Mouse (Mus musculus) midbrain, embryonic 13.5 days (tissue): Measurements from ENCODE around the gene Sox5. TPM values are rescaled to one million over a fixed set of nuclear protein-coding genes. Genes with fewer than 3 reads are reported as not detected.

Experiments
- ATAC-seq: fragments of 200-750 bp; cut with Nextera tagmentation; 2 replicates; pipeline ENCODE4 v1.8.0; 2017; ENCODE audit warnings: mild to moderate bottlenecking, moderate TSS enrichment, moderate library complexity
- H3K27ac ChIP-seq: fragments of 300-500 bp; sonication (generic); 2 replicates; pipeline ENCODE4 v1.5.1; 2015; ENCODE audit warnings: inconsistent platforms, mild to moderate bottlenecking, moderate library complexity
- H3K27me3 ChIP-seq: fragments of 300-500 bp; sonication (generic); 2 replicates; pipeline ENCODE4 v1.6.1; 2015; ENCODE audit warnings: mild to moderate bottlenecking, inconsistent platforms
- H3K36me3 ChIP-seq: fragments of 300-500 bp; sonication (generic); 2 replicates; pipeline ENCODE4 v1.6.1; 2015; ENCODE audit warnings: mild to moderate bottlenecking, inconsistent platforms
- H3K4me1 ChIP-seq: fragments of 300-500 bp; sonication (generic); replicated peaks from 2 replicates; pipeline ENCODE4 v1.6.1; 2015; ENCODE audit warnings: inconsistent platforms
- H3K4me2 ChIP-seq: fragments of 300-500 bp; sonication (generic); replicated peaks from 2 replicates; pipeline ENCODE4 v1.6.1; 2015; ENCODE audit warnings: moderate library complexity, mild to moderate bottlenecking, inconsistent platforms
- H3K4me3 ChIP-seq: fragments of 300-500 bp; sonication (generic); replicated peaks from 2 replicates; pipeline ENCODE4 v1.5.1; 2015; ENCODE audit warnings: mild to moderate bottlenecking, inconsistent platforms
- H3K9ac ChIP-seq: fragments of 300-500 bp; sonication (generic); replicated peaks from 2 replicates; pipeline ENCODE4 v1.6.1; 2015; ENCODE audit warnings: mild to moderate bottlenecking, inconsistent platforms
- H3K9me3 ChIP-seq: fragments of 300-500 bp; sonication (generic); 2 replicates; pipeline ENCODE4 v1.6.1; 2016; ENCODE audit warnings: mild to moderate bottlenecking, inconsistent platforms
- WGBS: fragments of 180-500 bp; shearing (Covaris S2); methylation state at CpG from one replicate; pipeline ENCODE4 v1.1.7; 2015; 5-methylcytosine and 5-hydroxymethylcytosine counted together
- polyA plus RNA-seq: library from polyadenylated mRNA; unstranded; fragments of >200 nt; fragmentation: Nextera tagmentation; extraction: Ambion mirVana; gene quantifications from 2 replicates; pipeline ENCODE4 v1.2.1, GENCODE M21; 2015

The Sox5 gene
- polyA plus RNA-seq, 1 experiment from 2014 or later, result 52.0 TPM

- ATAC-seq, result no peak
- no peak overlapping the region for H3K4me2 ChIP-seq
- WGBS, result 93% methylated on average over 6 of the region's 6 CpGs
- H3K27me3 ChIP-seq, result peaks cover 14% of the 10 kb centered on the region
- H3K4me3 ChIP-seq, result no peak overlapping the region
- H3K4me1 ChIP-seq, result peaks cover 18% of the 10 kb centered on the region
- H3K9me3 ChIP-seq, result peaks cover 17% of the 10 kb centered on the region; the same call in 1 of the 2 replicates
- no peak overlapping the region for H3K27ac ChIP-seq
- H3K36me3 ChIP-seq, result peaks cover 2% of the 10 kb centered on the region; the same call in 1 of the 2 replicates
- no peak overlapping the region for H3K9ac ChIP-seq
Measured at GRCm38 (mm10) chr6:144485578-144485977, 296.2 kb downstream of the Sox5 start.

- peaks cover 31% of the 10 kb centered on the region for H3K4me1 ChIP-seq
- H3K9ac ChIP-seq, result no peak overlapping the region
- no peak for ATAC-seq
- no peak overlapping the region for H3K4me2 ChIP-seq
- H3K27ac ChIP-seq, result no peak overlapping the region
- H3K9me3 ChIP-seq, result peaks cover 10% of the 10 kb centered on the region; the same call in 1 of the 2 replicates
- 95% methylated on average over 4 of the region's 4 CpGs for WGBS
- peaks cover 2% of the 10 kb centered on the region; the same call in 1 of the 2 replicates for H3K36me3 ChIP-seq
- H3K27me3 ChIP-seq, result peaks cover 14% of the 10 kb centered on the region
- no peak overlapping the region for H3K4me3 ChIP-seq
Measured at GRCm38 (mm10) chr6:144483166-144483565, 298.6 kb downstream of the Sox5 start.

- 2% methylated on average over 5 of the region's 5 CpGs for WGBS
- peak overlapping the region; percentile 61 for H3K27ac ChIP-seq
- peak; percentile 95 for ATAC-seq
Measured at GRCm38 (mm10) chr6:144480648-144481528, 300.9 kb downstream of the Sox5 start.

GRCm38 (mm10) chr6:144479861-144480260 lies 301.9 kb downstream of the Sox5 start:
- Histone ChIP-seq H3K27ac (peak overlapping the region; percentile 61; the same call in 1 of the 2 replicates), H3K4me3 (no peak overlapping the region), H3K4me2 (no peak overlapping the region), H3K4me1 (peaks cover 37% of the 10 kb centered on the region), H3K36me3 (no peaks in the 10 kb centered on the region), H3K27me3 (peaks cover 14% of the 10 kb centered on the region), H3K9ac (no peak overlapping the region), H3K9me3 (no peaks in the 10 kb centered on the region)
- 21% methylated on average over 4 of the region's 4 CpGs for WGBS
- no peak for ATAC-seq

More at GRCm38 (mm10) chr6:144480648-144481528, 300.9 kb downstream of the Sox5 start:
- Histone ChIP-seq H3K4me1 (peaks cover 37% of the 10 kb centered on the region), H3K4me2 (0 out of 2 replicates have a peak overlapping the region, but pooled peaks have one; percentile 12), H3K27me3 (peaks cover 14% of the 10 kb centered on the region), H3K9me3 (no peaks in the 10 kb centered on the region), H3K9ac (no peak overlapping the region), H3K36me3 (no peaks in the 10 kb centered on the region), H3K4me3 (no peak overlapping the region)

GRCm38 (mm10) chr6:144477287-144478064 lies 304.3 kb downstream of the Sox5 start:
- Histone ChIP-seq H3K27me3 (no peaks in the 10 kb centered on the region), H3K4me3 (no peak overlapping the region), H3K9ac (no peak overlapping the region), H3K4me2 (no peak overlapping the region), H3K36me3 (no peaks in the 10 kb centered on the region), H3K4me1 (peaks cover 34% of the 10 kb centered on the region), H3K27ac (peak overlapping the region; percentile 45), H3K9me3 (no peaks in the 10 kb centered on the region)
- WGBS, result 51% methylated on average over 16 of the region's 16 CpGs
- no peak for ATAC-seq

GRCm38 (mm10) chr6:144473437-144473836 lies 308.3 kb downstream of the Sox5 start:
- Histone ChIP-seq H3K4me1 (0 out of 2 replicates have a peak, but pooled peaks cover 17% of the 10 kb centered on the region), H3K36me3 (no peaks in the 10 kb centered on the region), H3K27me3 (no peaks in the 10 kb centered on the region), H3K4me2 (no peak overlapping the region), H3K27ac (no peak overlapping the region), H3K4me3 (no peak overlapping the region), H3K9me3 (no peaks in the 10 kb centered on the region), H3K9ac (no peak overlapping the region)
- 75% methylated on average over 7 of the region's 7 CpGs for WGBS
- no peak for ATAC-seq

GRCm38 (mm10) chr6:144472089-144472900 lies 309.5 kb downstream of the Sox5 start:
- no peaks in the 10 kb centered on the region for H3K9me3 ChIP-seq
- H3K4me1 ChIP-seq, result 0 out of 2 replicates have a peak, but pooled peaks cover 12% of the 10 kb centered on the region
- H3K4me3 ChIP-seq, result no peak overlapping the region
- no peak overlapping the region for H3K27ac ChIP-seq
- ATAC-seq, result 0 out of 2 replicates have a peak, but pooled peaks have one; percentile 43
- H3K9ac ChIP-seq, result no peak overlapping the region
- no peaks in the 10 kb centered on the region for H3K36me3 ChIP-seq
- H3K4me2 ChIP-seq, result no peak overlapping the region
- H3K27me3 ChIP-seq, result no peaks in the 10 kb centered on the region
- 76% methylated on average over 14 of the region's 14 CpGs for WGBS

- H3K4me1 ChIP-seq, result 0 out of 2 replicates have a peak, but pooled peaks cover 1% of the 10 kb centered on the region
- no peaks in the 10 kb centered on the region for H3K9me3 ChIP-seq
- H3K27ac ChIP-seq, result no peak overlapping the region
- H3K36me3 ChIP-seq, result no peaks in the 10 kb centered on the region
- WGBS, result 74% methylated on average over 15 of the region's 15 CpGs
- H3K4me2 ChIP-seq, result no peak overlapping the region
- H3K9ac ChIP-seq, result no peak overlapping the region
- no peak for ATAC-seq
- no peak overlapping the region for H3K4me3 ChIP-seq
- H3K27me3 ChIP-seq, result no peaks in the 10 kb centered on the region
Measured at GRCm38 (mm10) chr6:144466711-144467110, 315.1 kb downstream of the Sox5 start.

GRCm38 (mm10) chr6:144463691-144464090 lies 318.1 kb downstream of the Sox5 start:
- 86% methylated on average over 6 of the region's 6 CpGs for WGBS
- H3K27me3 ChIP-seq, result no peaks in the 10 kb centered on the region
- no peak overlapping the region for H3K4me2 ChIP-seq
- H3K9me3 ChIP-seq, result no peaks in the 10 kb centered on the region
- no peaks in the 10 kb centered on the region for H3K36me3 ChIP-seq
- no peaks in the 10 kb centered on the region for H3K4me1 ChIP-seq
- no peak for ATAC-seq
- no peak overlapping the region for H3K4me3 ChIP-seq
- H3K9ac ChIP-seq, result no peak overlapping the region
- no peak overlapping the region for H3K27ac ChIP-seq

GRCm38 (mm10) chr6:144463274-144463673 lies 318.5 kb downstream of the Sox5 start:
- Histone ChIP-seq H3K36me3 (no peaks in the 10 kb centered on the region), H3K9me3 (no peaks in the 10 kb centered on the region), H3K4me3 (no peak overlapping the region), H3K27ac (no peak overlapping the region), H3K4me1 (no peaks in the 10 kb centered on the region), H3K4me2 (no peak overlapping the region), H3K27me3 (no peaks in the 10 kb centered on the region), H3K9ac (no peak overlapping the region)
- 94% methylated on average over 5 of the region's 5 CpGs for WGBS
- ATAC-seq, result no peak

GRCm38 (mm10) chr6:144459486-144459885 lies 322.3 kb downstream of the Sox5 start:
- ATAC-seq, result no peak
- Histone ChIP-seq H3K27ac (no peak overlapping the region), H3K36me3 (no peaks in the 10 kb centered on the region), H3K4me3 (no peak overlapping the region), H3K4me2 (no peak overlapping the region), H3K9ac (no peak overlapping the region), H3K27me3 (no peaks in the 10 kb centered on the region), H3K4me1 (peaks cover 5% of the 10 kb centered on the region), H3K9me3 (no peaks in the 10 kb centered on the region)
- WGBS, result 94% methylated on average over 8 of the region's 8 CpGs
